Comparison of ENCODE assay signal across 41 mouse cellular contexts in genomic region chr7:142303249-142303648, GRCm38 (mm10). TPM values are rescaled to one million over a fixed set of nuclear protein-coding genes. Genes with fewer than 3 reads are reported as not detected.
"Had no signal": no experiment of that assay in that cellular context is flagged by ENCODE, and none has a peak within 500 bp of the region (broad histone marks: within the 10 kb centered on the region; RNA-seq: fewer than 3 reads in every experiment).

TSS of gene Krtap5-4 (plus strand) at chr7:142303549.

- H3K4me2 ChIP-seq: heart, embryonic 11.5 days; heart, embryonic 12.5 days; heart, embryonic 13.5 days; heart, embryonic 15.5 days; hindbrain, embryonic 12.5 days; hindbrain, embryonic 13.5 days; hindbrain, embryonic 14.5 days; hindbrain, embryonic 15.5 days; intestine, embryonic 15.5 days; kidney, embryonic 15.5 days had no signal

- ATAC-seq: hindbrain, embryonic 16.5 days; hindbrain, postnatal 0 days; inflammation-experienced regulatory T-cells, adult 6 months; intestine, embryonic 15.5 days; intestine, embryonic 16.5 days; intestine, postnatal 0 days had no signal

- DNase-seq: heart, postnatal 10 days; heart, postnatal 14 days; heart, postnatal 36 days; heart, postnatal 4 days; kidney, adult 11 months; kidney, adult 18-20 months; kidney, adult 2 months; kidney, adult 8-10 months; kidney, adult 9 months; kidney, postnatal 10 days; kidney, postnatal 14 days; kidney, postnatal 25 days; kidney, postnatal 36 days; kidney, postnatal 4 days; layer of hippocampus, adult 9-11 months; layer of hippocampus, postnatal 36 days had no signal

- H3K9ac ChIP-seq: heart, embryonic 12.5 days; heart, embryonic 13.5 days; heart, embryonic 15.5 days; hindbrain, embryonic 12.5 days; hindbrain, embryonic 13.5 days; hindbrain, embryonic 14.5 days; hindbrain, embryonic 15.5 days; intestine, embryonic 15.5 days; kidney, embryonic 15.5 days had no signal

- H3K4me3 ChIP-seq: heart, embryonic 10.5 days; heart, embryonic 12.5 days; heart, embryonic 13.5 days; heart, embryonic 15.5 days; hindbrain, embryonic 10.5 days; hindbrain, embryonic 12.5 days; hindbrain, embryonic 13.5 days; hindbrain, embryonic 15.5 days; intestine, embryonic 15.5 days; kidney, embryonic 15.5 days; layer of hippocampus, adult 2 months had no signal

- H3K27me3 ChIP-seq: heart, embryonic 12.5 days; heart, embryonic 13.5 days; heart, embryonic 15.5 days; intestine, embryonic 15.5 days had no signal

- H3K36me3 ChIP-seq: heart, embryonic 10.5 days; heart, embryonic 12.5 days; heart, embryonic 13.5 days; heart, embryonic 15.5 days; hindbrain, embryonic 10.5 days; hindbrain, embryonic 12.5 days; hindbrain, embryonic 13.5 days; hindbrain, embryonic 15.5 days; intestine, embryonic 15.5 days; kidney, embryonic 15.5 days had no signal

- H3K4me1 ChIP-seq: hindbrain, embryonic 10.5 days; hindbrain, embryonic 12.5 days; hindbrain, embryonic 13.5 days; hindbrain, embryonic 15.5 days; intestine, embryonic 15.5 days; kidney, embryonic 15.5 days had no signal

- H3K9me3 ChIP-seq: heart, embryonic 10.5 days; heart, embryonic 12.5 days; heart, embryonic 13.5 days; heart, embryonic 15.5 days; hindbrain, embryonic 10.5 days; hindbrain, embryonic 12.5 days; hindbrain, embryonic 13.5 days; hindbrain, embryonic 15.5 days; intestine, embryonic 15.5 days; kidney, embryonic 15.5 days had no signal

- H3K27ac ChIP-seq: heart, embryonic 10.5 days; heart, embryonic 13.5 days; heart, embryonic 15.5 days; hindbrain, embryonic 10.5 days; hindbrain, embryonic 12.5 days; hindbrain, embryonic 13.5 days; hindbrain, embryonic 14.5 days; hindbrain, embryonic 15.5 days; hindbrain, postnatal 0 days; intestine, embryonic 15.5 days; kidney, embryonic 15.5 days; kidney, postnatal 0 days; layer of hippocampus, adult 2 months had no signal

RNA-seq across cellular contexts. Expression of gene Krtap5-4, which starts in this region (rescaled TPM):
- polyA plus RNA-seq: heart, embryonic 12.5 days; heart, embryonic 13.5 days; heart, embryonic 15.5 days; heart, postnatal 0 days; hindbrain, embryonic 10.5 days; hindbrain, embryonic 11.5 days; hindbrain, embryonic 12.5 days; hindbrain, embryonic 13.5 days; hindbrain, embryonic 14.5 days; hindbrain, embryonic 15.5 days; hindbrain, embryonic 16.5 days; hindbrain, postnatal 0 days; inflammation-experienced regulatory T-cells, adult 6 months; intestine, embryonic 14.5 days; intestine, embryonic 15.5 days; intestine, embryonic 16.5 days; intestine, postnatal 0 days; kidney, adult 2 months; kidney, embryonic 14.5 days; kidney, embryonic 15.5 days; kidney, embryonic 16.5 days; kidney, postnatal 0 days; large intestine, adult 2 months had no signal
